Mouse (Mus musculus) cerebellum, adult 11-12 months (tissue): Measurements from ENCODE around the gene Crx.

Source experiments
- DNase-seq: peaks from one replicate; pipeline ENCODE4 v3.0.0; 2022

Crx gene

GRCm38 (mm10) chr7:15839578-15839977 lies 40.2 kb downstream of the Crx start, which contains the start of gene Obox6:
Obox6 (minus strand) TSS chr7:15839678.
- no peak for DNase-seq
